Mouse (Mus musculus) E14TG2a.4 (cell line): ENCODE data around the gene Fbxw9.

Experiments used
- CTCF ChIP-seq: conservative IDR thresholded peaks from 2 replicates; pipeline ENCODE4 v1.5.1; 2014; ENCODE audit warnings: low read length
- NANOG ChIP-seq: IDR thresholded peaks from 2 replicates; pipeline ENCODE4 v1.6.1; 2014; ENCODE audit warnings: borderline replicate concordance, low read length, mixed read lengths
- POU5F1 ChIP-seq: IDR thresholded peaks from 2 replicates; pipeline ENCODE4 v1.6.1; 2014; ENCODE audit warnings: low read length, borderline replicate concordance

- TF ChIP-seq CTCF (no peak), POU5F1 (no peak), NANOG (no peak)
Observed at GRCm38 (mm10) chr8:85037366-85037680, 22.5 kb upstream of the Fbxw9 start.
